Mouse (Mus musculus) stomach, postnatal 0 days (tissue): ENCODE data around the gene Itpk1.

Source experiments
- CTCF ChIP-seq: IDR thresholded peaks from 2 replicates; pipeline ENCODE4 v1.5.1; 2016; ENCODE audit warnings: antibody characterized with exemption, low read depth, mild to moderate bottlenecking, moderate library complexity
- EP300 ChIP-seq: optimal IDR thresholded peaks from 2 replicates; pipeline ENCODE3; 2016; ENCODE audit warnings: antibody characterized with exemption

DNA sequence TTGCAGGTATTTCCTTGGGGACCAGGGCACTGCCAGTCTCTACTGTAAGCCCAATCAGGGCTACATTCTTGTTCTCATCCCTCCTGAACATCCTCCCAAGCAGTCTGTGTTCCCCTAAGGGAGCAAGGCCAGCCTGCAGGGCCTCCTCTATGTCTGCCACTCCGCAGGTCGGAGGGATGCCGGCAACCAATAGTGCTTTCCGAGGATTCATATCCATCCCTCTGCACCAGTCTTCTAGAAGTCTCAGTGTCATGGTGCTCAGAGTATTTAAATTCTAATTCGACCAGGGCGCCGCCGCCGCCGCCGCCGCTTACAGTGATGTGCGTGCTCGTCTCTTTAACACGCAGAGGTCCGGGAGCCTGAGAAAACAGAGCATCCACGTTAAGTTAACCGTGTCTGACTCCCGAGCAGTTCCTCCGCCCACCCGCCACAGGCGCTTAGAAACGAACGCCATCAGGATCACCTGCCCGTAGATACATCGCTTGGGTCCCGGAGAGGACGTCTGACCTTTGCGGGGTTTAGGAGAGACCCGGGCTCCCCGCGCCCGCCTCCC lies 38.4 kb upstream of the Itpk1 start:
- TF ChIP-seq EP300 (no peak), CTCF (no peak)
